Mouse (Mus musculus) thymus, postnatal 14 days (tissue): ENCODE measurements around the gene Ncbp1.
A peak's percentile ranks its signal among the peaks of the same experiment; 100 is the strongest.

Experiments
- DNase-seq: peaks from one replicate; pipeline ENCODE4 v3.0.0; 2021

Gene Ncbp1

GRCm38 (mm10) chr4:46138287-46139222 is at the start of gene Ncbp1, which contains the start of gene Tstd2:
TSS of gene Ncbp1 (plus strand) at chr4:46138613.
TSS of gene Tstd2 (minus strand) at chr4:46138694.
- peak; percentile 94 for DNase-seq

GRCm38 (mm10) chr4:46089524-46090125 is 48.8 kb upstream of the Ncbp1 start:
- no peak for DNase-seq

- DNase-seq = no peak
These were observed 45.9 kb upstream of the Ncbp1 start for GRCm38 (mm10) chr4:46092429-46093076.

DNA sequence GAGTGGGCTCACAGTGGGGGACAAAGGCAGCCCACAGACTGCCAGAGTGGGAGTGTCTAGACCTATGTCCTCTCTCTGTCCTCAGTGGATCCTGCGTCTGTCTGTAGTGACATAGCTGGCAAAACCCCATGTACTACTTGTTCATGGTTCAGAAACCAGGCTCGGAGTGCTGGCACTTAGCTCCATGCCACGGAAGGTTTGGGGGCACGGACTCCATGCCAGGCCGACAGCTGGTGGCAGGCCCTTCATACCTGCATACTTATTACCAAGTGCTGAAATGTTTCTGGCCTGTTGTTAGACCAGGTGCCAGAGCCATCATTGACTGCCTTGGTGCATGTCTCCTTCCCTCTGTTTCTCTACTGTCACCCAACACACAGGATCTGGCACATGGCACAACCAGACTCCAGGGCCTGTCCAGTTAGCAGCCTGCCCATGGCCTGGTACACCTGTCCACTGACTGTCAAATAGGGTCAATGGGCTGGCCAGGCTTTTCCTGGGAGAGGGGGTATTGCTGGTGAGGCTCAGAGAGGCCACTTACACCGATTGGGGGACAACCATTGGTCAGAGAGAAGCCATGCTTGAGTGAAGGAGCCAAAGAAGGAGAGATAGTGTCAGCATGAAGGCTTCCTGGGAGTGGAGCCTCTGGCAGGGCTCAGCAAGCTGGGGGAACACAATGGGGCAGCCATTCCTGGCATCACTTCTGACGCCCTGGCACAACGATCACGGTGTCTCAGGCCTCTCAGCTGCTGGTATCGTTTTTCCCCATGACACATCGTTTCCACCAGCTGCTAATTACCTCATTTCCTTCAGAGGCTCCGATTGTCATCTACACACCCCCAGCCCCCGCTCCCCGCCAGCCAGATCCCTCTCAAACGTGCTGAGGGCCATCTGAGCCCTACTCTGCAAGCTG is 43.2 kb upstream of the Ncbp1 start:
- peak; percentile 19 for DNase-seq

GRCm38 (mm10) chr4:46095826-46096159 is 42.6 kb upstream of the Ncbp1 start:
- DNase-seq = no peak

DNA sequence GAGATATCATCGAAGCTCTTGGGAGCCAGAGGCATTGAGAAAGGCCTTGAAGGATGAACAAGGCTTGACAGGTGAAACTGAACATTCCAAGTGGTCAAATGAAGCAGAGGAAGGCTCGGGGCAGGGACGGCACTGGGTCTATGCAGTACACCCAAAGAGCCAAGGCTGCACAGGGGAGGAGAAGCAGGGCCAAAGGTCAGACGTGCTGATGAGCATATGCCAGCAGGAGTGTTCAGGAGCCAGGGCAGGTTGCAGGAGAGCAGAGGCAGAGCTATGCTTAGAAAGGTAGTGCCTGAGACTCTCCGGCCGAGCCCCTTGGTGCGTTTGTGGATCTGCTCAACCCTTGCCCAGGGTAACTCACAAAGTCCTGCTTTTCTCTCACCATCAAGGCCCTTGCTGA is 41.9 kb upstream of the Ncbp1 start:
- DNase-seq = no peak

- DNase-seq = no peak
These were observed 40.8 kb upstream of the Ncbp1 start for GRCm38 (mm10) chr4:46097591-46097990.

DNA sequence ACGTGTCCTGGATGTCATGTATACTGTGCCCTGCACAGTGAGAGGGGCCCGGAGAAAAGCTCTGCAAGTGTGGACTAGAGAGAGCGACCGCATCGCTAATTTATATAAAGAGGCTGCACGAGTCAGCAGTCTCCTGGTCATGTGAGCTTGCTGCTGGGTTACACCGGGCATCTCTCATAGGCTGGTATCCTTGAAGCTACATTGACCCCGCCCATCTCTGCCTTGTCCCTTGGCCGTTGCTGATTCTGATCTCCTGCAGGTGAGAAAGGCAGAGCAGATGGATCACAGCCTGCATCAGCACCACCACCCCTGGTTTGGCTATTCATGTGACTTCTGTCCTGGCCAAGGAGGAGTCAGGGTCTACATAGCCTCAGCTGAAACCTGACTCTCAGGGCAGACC is 39.3 kb upstream of the Ncbp1 start:
- no peak for DNase-seq

DNA sequence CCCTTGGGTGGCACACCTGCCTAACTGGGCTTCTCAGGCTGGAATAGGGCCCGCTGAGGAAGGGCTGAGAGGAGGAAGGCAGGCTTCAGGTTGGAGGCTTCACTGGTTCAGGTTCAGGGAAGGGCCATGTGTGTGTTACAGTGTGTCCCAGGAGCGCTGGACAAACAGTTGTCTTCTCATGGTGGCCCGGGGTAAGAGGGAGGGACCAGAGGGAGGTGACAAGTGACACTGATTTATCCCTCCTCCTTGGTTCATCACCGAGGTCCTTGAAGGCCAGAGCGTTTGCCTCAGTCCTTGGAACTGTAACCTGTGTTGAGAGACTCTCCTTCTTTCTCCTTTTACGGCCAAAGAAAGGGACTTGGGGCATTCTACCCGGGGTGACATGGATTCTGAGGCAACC is 37.9 kb upstream of the Ncbp1 start:
- DNase-seq = no peak

- no peak for DNase-seq
These were observed 37.2 kb upstream of the Ncbp1 start for GRCm38 (mm10) chr4:46101211-46101711.

DNA sequence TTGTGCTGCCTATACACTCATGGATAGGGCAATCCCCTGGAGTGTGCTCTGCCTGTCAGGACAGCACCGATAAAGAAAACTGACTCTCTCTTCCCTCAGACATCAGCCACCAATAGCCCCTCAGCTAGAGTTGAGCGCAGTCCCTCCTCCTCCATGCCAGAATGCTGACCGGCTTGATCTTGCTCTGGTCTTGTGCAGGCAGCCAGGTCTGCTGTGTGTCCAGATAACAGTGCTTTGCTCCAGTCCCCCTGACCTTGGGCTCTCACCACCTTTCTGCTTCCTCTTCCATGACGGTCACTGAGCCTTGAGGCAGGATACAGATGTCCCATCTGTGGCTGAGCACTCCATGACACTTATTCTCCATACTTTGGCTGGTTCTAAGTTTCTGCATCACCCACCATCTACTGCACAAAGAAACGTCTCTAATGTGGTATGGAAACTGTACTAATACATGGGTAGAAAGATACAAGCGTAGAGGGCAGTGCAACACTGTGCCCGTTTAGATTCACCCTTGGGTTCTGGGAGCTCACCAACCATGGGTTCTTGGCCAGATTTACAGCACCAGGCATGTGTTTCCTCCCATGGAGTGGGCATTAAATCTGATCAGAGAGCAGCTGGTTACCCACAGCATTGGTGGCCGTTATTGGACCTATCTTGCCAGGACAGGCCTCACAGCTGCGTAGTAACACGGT is 36.2 kb upstream of the Ncbp1 start:
- no peak for DNase-seq

- DNase-seq = no peak
These were observed 28.3 kb upstream of the Ncbp1 start for GRCm38 (mm10) chr4:46110084-46110483.

DNA sequence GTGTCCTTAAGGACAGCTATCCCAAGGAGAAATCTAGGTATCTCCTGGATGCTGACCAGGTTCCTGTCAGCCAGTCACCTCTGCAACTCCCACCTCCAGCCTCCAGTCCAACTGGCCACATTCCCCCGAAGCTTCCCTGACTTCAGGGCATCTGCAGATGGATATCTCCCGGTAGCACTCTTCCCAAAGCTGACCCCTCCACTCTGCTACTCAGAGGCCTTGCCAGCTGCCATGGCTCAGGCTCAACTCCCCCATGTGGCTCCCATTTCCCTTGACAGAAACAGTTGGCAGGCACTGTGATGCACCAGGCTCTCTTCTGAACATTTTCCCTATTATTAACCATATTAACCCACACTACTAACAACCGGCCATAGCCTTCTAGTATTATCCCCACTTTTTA is 27.1 kb upstream of the Ncbp1 start:
- no peak for DNase-seq

DNA sequence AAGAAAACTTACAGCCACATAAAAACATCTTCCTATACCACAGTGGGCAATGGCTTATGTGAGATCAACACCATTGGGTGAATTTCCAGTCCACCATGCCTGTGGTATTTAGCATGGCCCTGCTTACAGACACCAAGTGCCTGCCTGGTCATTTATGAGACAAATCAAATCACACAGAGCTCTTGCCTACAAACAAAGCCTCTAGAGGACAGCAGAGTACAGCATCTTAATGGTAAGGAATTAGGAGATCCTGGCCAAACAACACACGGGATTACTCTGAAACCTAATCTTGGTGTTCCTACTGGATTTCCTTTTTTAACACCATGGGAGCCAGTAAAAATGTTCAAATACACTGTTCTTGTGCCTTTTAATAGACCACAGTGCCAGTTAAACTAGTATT is 23.1 kb upstream of the Ncbp1 start:
- DNase-seq = no peak

DNA sequence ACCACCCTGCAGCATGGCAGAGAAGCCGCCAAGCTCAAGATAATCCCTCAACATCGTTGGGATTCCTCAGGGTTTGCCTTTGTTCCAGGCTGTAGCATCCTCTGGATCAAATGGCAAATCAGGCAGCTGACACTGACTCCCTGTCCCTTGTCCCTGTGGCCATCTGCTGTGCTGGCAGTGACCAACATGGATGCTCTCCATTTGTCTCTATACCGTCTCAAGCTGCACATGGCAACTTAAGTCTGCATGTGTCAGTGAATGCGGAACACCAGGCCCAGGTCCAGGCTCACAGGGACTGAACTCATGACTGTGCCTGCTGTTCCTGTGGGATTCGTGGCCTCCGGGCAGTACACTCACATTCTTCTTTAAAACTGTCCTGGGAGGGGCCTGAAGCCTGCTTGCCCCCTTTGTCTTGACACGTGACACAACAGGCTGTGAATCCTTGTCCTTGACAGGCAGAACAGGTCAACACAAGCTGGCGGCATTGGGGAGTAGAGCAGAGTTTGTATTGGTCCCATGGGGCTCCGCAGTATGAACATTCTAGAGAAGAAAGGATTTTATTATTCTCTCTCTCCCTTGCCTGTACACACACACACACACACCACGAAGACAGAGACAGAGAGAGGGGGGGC is 21.8 kb upstream of the Ncbp1 start:
- DNase-seq = no peak

- DNase-seq = no peak
These were observed 20.9 kb upstream of the Ncbp1 start for GRCm38 (mm10) chr4:46117536-46117935.

- no peak for DNase-seq
These were observed 18.8 kb upstream of the Ncbp1 start for GRCm38 (mm10) chr4:46119514-46120094.

DNA sequence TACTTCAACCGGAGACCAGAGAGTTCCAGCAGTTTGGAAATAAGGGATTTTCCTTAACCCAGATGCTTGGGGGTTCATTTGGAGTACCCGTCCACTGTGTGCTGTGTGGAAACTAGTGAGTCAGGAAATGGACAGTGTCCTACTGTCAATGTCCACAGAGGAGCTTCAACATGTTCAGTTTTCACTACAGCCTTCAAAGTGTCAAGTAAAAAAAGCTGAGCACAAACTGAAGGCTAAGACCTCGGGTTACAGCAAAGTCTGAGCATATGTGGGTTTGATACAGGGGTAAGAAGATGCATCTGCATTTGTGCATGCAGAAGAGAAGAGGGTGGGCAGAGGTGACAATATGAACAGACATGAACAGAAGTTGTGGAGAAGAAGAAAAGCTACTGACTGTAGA is 17.6 kb upstream of the Ncbp1 start:
- no peak for DNase-seq

DNA sequence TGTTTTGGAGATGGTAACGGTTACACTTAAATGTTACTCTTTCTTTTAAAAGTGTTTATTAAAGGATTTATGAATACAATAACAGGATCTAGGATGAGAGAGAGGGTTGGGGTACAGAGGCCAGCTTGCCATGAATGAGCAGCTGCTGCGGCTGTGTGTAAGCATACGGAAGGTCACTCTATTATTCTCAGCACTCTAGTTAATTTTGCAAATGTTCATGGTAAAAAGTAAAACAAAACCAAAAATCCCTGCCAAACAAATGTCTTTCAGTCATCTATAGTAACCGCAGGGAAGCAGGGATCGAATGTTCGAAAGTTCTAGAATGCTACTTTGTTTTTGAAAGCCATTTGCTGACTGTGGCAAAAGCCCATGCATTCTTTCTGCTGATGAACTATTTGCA is 15.1 kb upstream of the Ncbp1 start:
- DNase-seq = no peak

DNA sequence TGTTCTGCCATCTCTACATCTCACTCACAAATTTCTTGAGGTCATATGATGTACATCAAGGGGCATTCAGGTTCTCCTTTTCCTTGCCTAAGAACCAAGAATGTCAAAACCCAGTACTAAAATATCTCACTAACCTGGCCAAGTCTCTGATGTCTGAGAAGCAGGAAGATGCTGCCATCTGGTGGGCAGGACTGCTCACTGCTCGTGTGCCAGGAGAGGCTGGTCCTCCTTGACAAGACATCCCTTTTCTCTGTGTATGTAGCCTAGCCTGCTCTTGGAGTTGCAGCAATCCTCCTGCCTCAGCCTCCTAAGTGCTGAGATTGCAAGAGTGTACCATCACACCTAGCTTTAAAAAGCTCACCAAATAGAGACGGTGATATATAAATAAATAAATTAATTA is 11.9 kb upstream of the Ncbp1 start:
- DNase-seq = peak; percentile 67
